Mouse (Mus musculus) embryonic facial prominence, embryonic 10.5 days (tissue): ENCODE data around the gene Fbxo42. TPM values are rescaled to one million over a fixed set of nuclear protein-coding genes. Genes with fewer than 3 reads are reported as not detected.

Source experiments
- DNase-seq: peaks from one replicate; pipeline ENCODE4 v3.0.0-alpha.2; 2017; ENCODE audit warnings: low spot score
- H3K27ac ChIP-seq: fragments of 300-500 bp; sonication (generic); replicated peaks from 2 replicates; pipeline ENCODE4 v1.5.1; 2016; ENCODE audit warnings: mild to moderate bottlenecking
- H3K27me3 ChIP-seq: fragments of 300-500 bp; sonication (generic); replicated peaks from 2 replicates; pipeline ENCODE4 v1.6.1; 2016; ENCODE audit warnings: low read depth, mild to moderate bottlenecking; ENCODE audit not compliant: poor library complexity, severe bottlenecking
- H3K36me3 ChIP-seq: fragments of 300-500 bp; sonication (generic); replicated peaks from 2 replicates; pipeline ENCODE4 v1.6.1; 2016; ENCODE audit warnings: mild to moderate bottlenecking, moderate library complexity
- H3K4me1 ChIP-seq: fragments of 300-500 bp; sonication (generic); 2 replicates; pipeline ENCODE4 v1.6.1; 2016
- H3K4me3 ChIP-seq: fragments of 300-500 bp; sonication (generic); 2 replicates; pipeline ENCODE4 v1.5.1; 2016; ENCODE audit warnings: mild to moderate bottlenecking, moderate library complexity
- H3K9me3 ChIP-seq: fragments of 300-500 bp; sonication (generic); 2 replicates; pipeline ENCODE4 v1.6.1; 2016; ENCODE audit warnings: mild to moderate bottlenecking
- WGBS: fragments of 180-500 bp; shearing (Covaris S2); methylation state at CpG from one replicate; pipeline ENCODE4 v1.1.7; 2016; 5-methylcytosine and 5-hydroxymethylcytosine counted together
- polyA plus RNA-seq: library from polyadenylated mRNA; unstranded; fragments of >200 nt; fragmentation: Nextera tagmentation; extraction: Ambion mirVana; gene quantifications from 2 replicates; pipeline ENCODE4 v1.2.1, GENCODE M21; 2016

Fbxo42 gene
- 29.3 and 30.6 TPM in 2 replicates for polyA plus RNA-seq

- WGBS: 8% methylated on average over 58 of the region's 58 CpGs
- H3K36me3 ChIP-seq: 0 out of 2 replicates have a peak, but pooled peaks cover 2% of the 10 kb centered on the region
Observed at GRCm38 (mm10) chr4:141147112-141148008, at the start of gene Fbxo42. Fbxo42 (plus strand) TSS chr4:141147913.

GRCm38 (mm10) chr4:141098935-141099334 lies 48.8 kb upstream of the Fbxo42 start:
- Histone ChIP-seq H3K9me3 (no peaks in the 10 kb centered on the region), H3K36me3 (no peaks in the 10 kb centered on the region), H3K27me3 (no peaks in the 10 kb centered on the region), H3K27ac (no peak overlapping the region), H3K4me3 (no peak overlapping the region), H3K4me1 (peaks cover 11% of the 10 kb centered on the region)
- no peak for DNase-seq
- 76% methylated on average over 4 of the region's 4 CpGs for WGBS

More at GRCm38 (mm10) chr4:141147112-141148008, at the start of gene Fbxo42:
- H3K4me3 ChIP-seq: peak within 1 kb of the TSS; percentile 99
- H3K27me3 ChIP-seq: no peaks in the 10 kb centered on the region
- no peaks in the 10 kb centered on the region for H3K9me3 ChIP-seq
- DNase-seq: peak; percentile 97
- peaks cover 21% of the 10 kb centered on the region for H3K4me1 ChIP-seq
- peak within 1 kb of the TSS; percentile 95 for H3K27ac ChIP-seq

- 85% methylated on average over 5 of the region's 5 CpGs for WGBS
- Histone ChIP-seq H3K27me3 (no peaks in the 10 kb centered on the region), H3K9me3 (no peaks in the 10 kb centered on the region)
Observed at GRCm38 (mm10) chr4:141099956-141100355, 47.8 kb upstream of the Fbxo42 start.

GRCm38 (mm10) chr4:141101291-141101690 lies 46.4 kb upstream of the Fbxo42 start:
- Histone ChIP-seq H3K9me3 (no peaks in the 10 kb centered on the region), H3K27me3 (no peaks in the 10 kb centered on the region), H3K27ac (no peak overlapping the region), H3K4me3 (no peak overlapping the region), H3K4me1 (peaks cover 11% of the 10 kb centered on the region), H3K36me3 (no peaks in the 10 kb centered on the region)
- DNase-seq: no peak
- WGBS: 89% methylated on average over 9 of the region's 9 CpGs

More at GRCm38 (mm10) chr4:141099956-141100355, 47.8 kb upstream of the Fbxo42 start:
- Histone ChIP-seq H3K27ac (no peak overlapping the region), H3K4me1 (peaks cover 11% of the 10 kb centered on the region), H3K36me3 (no peaks in the 10 kb centered on the region), H3K4me3 (no peak overlapping the region)
- DNase-seq: no peak

GRCm38 (mm10) chr4:141101855-141102254 lies 45.9 kb upstream of the Fbxo42 start:
- Histone ChIP-seq H3K4me3 (no peak overlapping the region), H3K36me3 (no peaks in the 10 kb centered on the region), H3K27ac (no peak overlapping the region), H3K27me3 (no peaks in the 10 kb centered on the region), H3K9me3 (no peaks in the 10 kb centered on the region), H3K4me1 (peaks cover 8% of the 10 kb centered on the region)
- WGBS: 61% methylated on average over 6 of the region's 6 CpGs
- DNase-seq: peak; percentile 41

GRCm38 (mm10) chr4:141106526-141107183 lies 41.1 kb upstream of the Fbxo42 start:
- WGBS: 83% methylated on average over 16 of the region's 16 CpGs
- Histone ChIP-seq H3K9me3 (peaks cover 6% of the 10 kb centered on the region; the same call in 1 of the 2 replicates), H3K4me1 (peaks cover 14% of the 10 kb centered on the region), H3K27ac (no peak overlapping the region), H3K4me3 (no peak overlapping the region), H3K36me3 (peaks cover 23% of the 10 kb centered on the region), H3K27me3 (no peaks in the 10 kb centered on the region)
- DNase-seq: no peak

- Histone ChIP-seq H3K27me3 (no peaks in the 10 kb centered on the region), H3K4me1 (peaks cover 8% of the 10 kb centered on the region), H3K4me3 (no peak overlapping the region), H3K27ac (no peak overlapping the region), H3K36me3 (peaks cover 39% of the 10 kb centered on the region), H3K9me3 (peaks cover 6% of the 10 kb centered on the region; the same call in 1 of the 2 replicates)
- WGBS: 30% methylated on average over 10 of the region's 10 CpGs
- peak; percentile 42 for DNase-seq
Observed at GRCm38 (mm10) chr4:141108196-141108732, 39.4 kb upstream of the Fbxo42 start.

- 85% methylated on average over 7 of the region's 7 CpGs for whole genome bisulfite sequencing
- no peak for DNase-seq
- Histone ChIP-seq H3K27me3 (no peaks in the 10 kb centered on the region), H3K4me1 (peaks cover 16% of the 10 kb centered on the region), H3K27ac (no peak overlapping the region), H3K36me3 (peaks cover 93% of the 10 kb centered on the region), H3K9me3 (peaks cover 6% of the 10 kb centered on the region; the same call in 1 of the 2 replicates), H3K4me3 (no peak overlapping the region)
Observed at GRCm38 (mm10) chr4:141113831-141114230, 33.9 kb upstream of the Fbxo42 start.

GRCm38 (mm10) chr4:141114521-141114981 lies 33.2 kb upstream of the Fbxo42 start:
- WGBS: 91% methylated on average over 6 of the region's 6 CpGs

GRCm38 (mm10) chr4:141115398-141115797 lies 32.3 kb upstream of the Fbxo42 start:
- no peak for DNase-seq
- WGBS: 85% methylated on average over 8 of the region's 8 CpGs
- Histone ChIP-seq H3K27me3 (no peaks in the 10 kb centered on the region), H3K9me3 (peaks cover 3% of the 10 kb centered on the region; the same call in 1 of the 2 replicates), H3K4me3 (no peak overlapping the region), H3K36me3 (peaks cover 97% of the 10 kb centered on the region), H3K4me1 (peaks cover 26% of the 10 kb centered on the region), H3K27ac (no peak overlapping the region)

More at GRCm38 (mm10) chr4:141114521-141114981, 33.2 kb upstream of the Fbxo42 start:
- Histone ChIP-seq H3K4me3 (no peak overlapping the region), H3K36me3 (peaks cover 100% of the 10 kb centered on the region), H3K9me3 (peaks cover 6% of the 10 kb centered on the region; the same call in 1 of the 2 replicates), H3K27me3 (no peaks in the 10 kb centered on the region), H3K4me1 (peaks cover 23% of the 10 kb centered on the region), H3K27ac (no peak overlapping the region)
- DNase-seq: no peak

- no peaks in the 10 kb centered on the region for H3K27me3 ChIP-seq
- WGBS: 78% methylated on average over 4 of the region's 4 CpGs
- no peak overlapping the region for H3K4me3 ChIP-seq
- peaks cover 48% of the 10 kb centered on the region for H3K4me1 ChIP-seq
- no peaks in the 10 kb centered on the region for H3K9me3 ChIP-seq
- H3K36me3 ChIP-seq: peaks cover 83% of the 10 kb centered on the region
- DNase-seq: no peak
- no peak overlapping the region for H3K27ac ChIP-seq
Observed at GRCm38 (mm10) chr4:141118691-141119090, 29.0 kb upstream of the Fbxo42 start.

GRCm38 (mm10) chr4:141120700-141121099 lies 27.0 kb upstream of the Fbxo42 start:
- H3K4me3 ChIP-seq: no peak overlapping the region
- H3K9me3 ChIP-seq: no peaks in the 10 kb centered on the region
- no peak overlapping the region for H3K27ac ChIP-seq
- peaks cover 80% of the 10 kb centered on the region for H3K36me3 ChIP-seq
- DNase-seq: peak; percentile 83
- no peaks in the 10 kb centered on the region for H3K27me3 ChIP-seq
- WGBS: 29% methylated on average over 11 of the region's 11 CpGs
- peaks cover 48% of the 10 kb centered on the region for H3K4me1 ChIP-seq
